Mouse (Mus musculus) MEL (cell line): ENCODE data around the gene Prrc2c.

Experiments
- CHD2 ChIP-seq: IDR thresholded peaks from 2 replicates; pipeline ENCODE4 v1.6.1; 2011; ENCODE audit warnings: low read length, improper control_type of control experiment
- CTCF ChIP-seq, 3 experiments: IDR thresholded peaks in 2 of 3; conservative IDR thresholded peaks in 1 of 3; 2 replicates each; pipeline ENCODE4 v1.5.1; 2011 to 2012; ENCODE audit warnings: low read length in 3 of 3, low read depth in 2 of 3, mild to moderate bottlenecking in 2 of 3, improper control_type of control experiment in 1 of 3, inconsistent platforms in 1 of 3, mixed read lengths in 1 of 3, moderate library complexity in 1 of 3; ENCODE audit not compliant: control insufficient read depth in 1 of 3, insufficient read depth in 1 of 3, poor library complexity in 1 of 3, severe bottlenecking in 1 of 3
- E2F4 ChIP-seq: IDR thresholded peaks from 2 replicates; pipeline ENCODE4 v1.6.1; 2011; ENCODE audit warnings: low read depth, low read length, improper control_type of control experiment, borderline replicate concordance
- ELF1 ChIP-seq: IDR thresholded peaks from 2 replicates; pipeline ENCODE4 v1.6.1; 2014; ENCODE audit warnings: low read depth, mild to moderate bottlenecking, inconsistent platforms, low read length, improper control_type of control experiment, moderate library complexity
- HCFC1 ChIP-seq: IDR thresholded peaks from 2 replicates; pipeline ENCODE4 v1.6.1; 2012; ENCODE audit warnings: low read depth, mild to moderate bottlenecking, inconsistent platforms, low read length, improper control_type of control experiment, moderate library complexity
- MAX ChIP-seq: IDR thresholded peaks from 2 replicates; pipeline ENCODE4 v1.6.1; 2011; ENCODE audit warnings: low read length, improper control_type of control experiment
- MEF2A ChIP-seq: IDR thresholded peaks from 2 replicates; pipeline ENCODE4 v1.6.1; 2014; ENCODE audit warnings: low read depth, mild to moderate bottlenecking, inconsistent platforms, low read length, improper control_type of control experiment; ENCODE audit not compliant: poor library complexity, insufficient replicate concordance, severe bottlenecking; ENCODE audit errors: extremely low read depth
- NRF1 ChIP-seq: IDR thresholded peaks from 2 replicates; pipeline ENCODE4 v1.6.1; 2014; ENCODE audit warnings: low read depth, mild to moderate bottlenecking, inconsistent platforms, low read length, improper control_type of control experiment, moderate library complexity; ENCODE audit not compliant: poor library complexity, insufficient read depth, severe bottlenecking
- POLR2A ChIP-seq, 2 experiments: IDR thresholded peaks; 2 replicates each; pipeline ENCODE4 v1.6.1; 2011 to 2012; ENCODE audit warnings: low read length in 2 of 2, mild to moderate bottlenecking in 2 of 2, control low read depth in 1 of 2, improper control_type of control experiment in 1 of 2, low read depth in 1 of 2, moderate library complexity in 1 of 2; ENCODE audit not compliant: control insufficient read depth in 1 of 2, insufficient read depth in 1 of 2, poor library complexity in 1 of 2
- RCOR1 ChIP-seq: IDR thresholded peaks from 2 replicates; pipeline ENCODE4 v1.6.1; 2012; ENCODE audit warnings: low read depth, mild to moderate bottlenecking, inconsistent platforms, low read length, improper control_type of control experiment
- TAL1 ChIP-seq: IDR thresholded peaks from 2 replicates; pipeline ENCODE4 v1.6.1; 2012; ENCODE audit warnings: mild to moderate bottlenecking, inconsistent platforms, low read length, moderate library complexity, mixed read lengths
- TBP ChIP-seq: IDR thresholded peaks from 2 replicates; pipeline ENCODE4 v1.8.0; 2011; ENCODE audit warnings: low read depth, low read length, improper control_type of control experiment

DNA sequence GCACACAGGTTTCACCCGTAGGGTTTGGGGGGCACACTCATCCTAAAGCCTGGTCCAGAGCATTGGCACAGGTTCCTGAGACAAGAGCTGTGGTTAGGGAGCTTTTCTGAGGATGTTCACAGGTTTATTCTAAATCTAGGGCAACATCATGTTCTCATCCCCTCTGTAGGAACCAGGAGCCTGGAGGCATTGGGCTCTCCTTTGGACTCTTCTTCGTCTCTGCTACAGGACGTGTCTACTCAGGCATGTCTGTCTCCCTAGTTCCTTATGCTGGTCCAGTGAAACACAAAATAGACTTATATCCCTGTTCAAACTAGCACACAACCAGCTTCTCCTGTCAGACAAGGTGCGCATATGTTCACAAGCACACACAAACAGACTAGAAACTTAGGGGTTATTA is 101.8 kb downstream of the Prrc2c start:
- TF ChIP-seq CTCF (IDR thresholded peaks at IDR 0.05 in 2 of 3, conservative IDR thresholded peaks at IDR 0.05 in 1 of 3; ENCODE audit: control insufficient read depth in 1 of 3, insufficient read depth in 1 of 3, low read depth in 2 of 3, low read length in 3 of 3, poor library complexity in 1 of 3, severe bottlenecking in 1 of 3) (no peak), TBP (no peak), POLR2A (IDR thresholded peaks at IDR 0.05; ENCODE audit: control insufficient read depth in 1 of 2, insufficient read depth in 1 of 2, low read depth in 1 of 2, low read length in 2 of 2, poor library complexity in 1 of 2) (no peak), MAX (no peak), MEF2A (no peak), ELF1 (no peak), HCFC1 (no peak), TAL1 (no peak), CHD2 (no peak), RCOR1 (no peak), NRF1 (no peak), E2F4 (no peak)
